Mouse (Mus musculus): ENCODE results near the gene Aqp3.
A peak's percentile ranks its signal among the peaks of the same experiment; 100 is the strongest.
"Not testable (repeated sequence)": the region's sequence is repeated elsewhere in the genome, so short reads cannot be mapped to it uniquely, and the experiment has no call there.

Gene Aqp3

GRCm38 (mm10) chr4:41102901-41103300, 4.9 kb upstream of the Aqp3 start:
- DNase-seq (ENCODE audit: low read depth, low spot score): no peak

- DNase-seq (ENCODE audit: low read depth, low spot score): no peak
Observed at GRCm38 (mm10) chr4:41100986-41101385, 3.0 kb upstream of the Aqp3 start.

GRCm38 (mm10) chr4:41098577-41098951, 581 bp upstream of the Aqp3 start:
- no peak for DNase-seq (ENCODE audit: low read depth, low spot score)

GRCm38 (mm10) chr4:41097381-41097780, 602 bp downstream of the Aqp3 start:
- no peak for DNase-seq (ENCODE audit: low read depth, low spot score)

- DNase-seq (ENCODE audit: low read depth, low spot score): no peak
Observed at GRCm38 (mm10) chr4:41096794-41097193, 1.2 kb downstream of the Aqp3 start.

GRCm38 (mm10) chr4:41096169-41096568, 1.8 kb downstream of the Aqp3 start:
- DNase-seq (ENCODE audit: low read depth, low spot score): no peak

- no peak for DNase-seq (ENCODE audit: low read depth, low spot score)
Observed at GRCm38 (mm10) chr4:41094361-41094760, 3.6 kb downstream of the Aqp3 start.

GRCm38 (mm10) chr4:41092958-41093357, 5.0 kb downstream of the Aqp3 start:
- no peak for DNase-seq (ENCODE audit: low read depth, low spot score)

GRCm38 (mm10) chr4:41091391-41091790, 6.6 kb downstream of the Aqp3 start:
- DNase-seq (ENCODE audit: low read depth, low spot score): no peak

- peak; percentile 68 for DNase-seq (ENCODE audit: low read depth, low spot score)
Observed at GRCm38 (mm10) chr4:41089705-41090104, 8.3 kb downstream of the Aqp3 start.

- no peak for DNase-seq (ENCODE audit: low read depth, low spot score)
Observed at GRCm38 (mm10) chr4:41089189-41089588, 8.8 kb downstream of the Aqp3 start.

GRCm38 (mm10) chr4:41087459-41088298, 10.3 kb downstream of the Aqp3 start:
- peak; percentile 84 for DNase-seq (ENCODE audit: low read depth, low spot score)

GRCm38 (mm10) chr4:41086947-41087346, 11.0 kb downstream of the Aqp3 start:
- DNase-seq (ENCODE audit: low read depth, low spot score): peak; percentile 66

- DNase-seq (ENCODE audit: low read depth, low spot score): no peak
Observed at GRCm38 (mm10) chr4:41084819-41085218, 13.2 kb downstream of the Aqp3 start.

GRCm38 (mm10) chr4:41082803-41083202, 15.2 kb downstream of the Aqp3 start:
- DNase-seq (ENCODE audit: low read depth, low spot score): not testable (repeated sequence)

- DNase-seq (ENCODE audit: low read depth, low spot score): no peak
Observed at GRCm38 (mm10) chr4:41081733-41082132, 16.2 kb downstream of the Aqp3 start.

- no peak for DNase-seq (ENCODE audit: low read depth, low spot score)
Observed at GRCm38 (mm10) chr4:41078726-41079125, 19.3 kb downstream of the Aqp3 start.

- DNase-seq (ENCODE audit: low read depth, low spot score): no peak
Observed at GRCm38 (mm10) chr4:41074461-41074860, 23.5 kb downstream of the Aqp3 start.

- no peak for DNase-seq (ENCODE audit: low read depth, low spot score)
Observed at GRCm38 (mm10) chr4:41073008-41073817, 24.8 kb downstream of the Aqp3 start.

- DNase-seq (ENCODE audit: low read depth, low spot score): no peak
Observed at GRCm38 (mm10) chr4:41071500-41072429, 26.2 kb downstream of the Aqp3 start.

GRCm38 (mm10) chr4:41065196-41065595, 32.8 kb downstream of the Aqp3 start:
- DNase-seq (ENCODE audit: low read depth, low spot score): no peak
